Mouse (Mus musculus) myocyte (in vitro differentiated cells): ENCODE results near the gene Syna.

ENCODE experiments used
- POLR2A ChIP-seq: IDR thresholded peaks from one replicate; pipeline ENCODE4 v1.6.1; 2011; ENCODE audit warnings: low read depth, mild to moderate bottlenecking, control low read depth, moderate library complexity; ENCODE audit not compliant: insufficient read length
- TCF12 ChIP-seq: IDR thresholded peaks from one replicate; pipeline ENCODE4 v1.6.1; 2011; ENCODE audit warnings: mild to moderate bottlenecking, control low read depth; ENCODE audit not compliant: poor library complexity, insufficient read depth, severe bottlenecking

GRCm38 (mm10) chr5:134584798-134585197 lies 24.8 kb upstream of the Syna start:
- no peak for TF ChIP-seq POLR2A
- no peak for TF ChIP-seq TCF12
